Mouse (Mus musculus) heart, adult 9 months (tissue): ENCODE measurements at regions not wholly inside any gene's neighbourhood (a gene's known extent, or its start where the extent isn't known, plus 50 kb on each side); places are given as distances from the start of the nearest gene placed in this dataset.
A peak's percentile ranks its signal among the peaks of the same experiment; 100 is the strongest.
"Not testable (repeated sequence)": the region's sequence is repeated elsewhere in the genome, so short reads cannot be mapped to it uniquely, and the experiment has no call there.

Experiments used
- DNase-seq, 2 experiments: peaks; one replicate each; pipeline ENCODE4 v3.0.0; 2022; ENCODE audit warnings: low spot score in 2 of 2

DNA sequence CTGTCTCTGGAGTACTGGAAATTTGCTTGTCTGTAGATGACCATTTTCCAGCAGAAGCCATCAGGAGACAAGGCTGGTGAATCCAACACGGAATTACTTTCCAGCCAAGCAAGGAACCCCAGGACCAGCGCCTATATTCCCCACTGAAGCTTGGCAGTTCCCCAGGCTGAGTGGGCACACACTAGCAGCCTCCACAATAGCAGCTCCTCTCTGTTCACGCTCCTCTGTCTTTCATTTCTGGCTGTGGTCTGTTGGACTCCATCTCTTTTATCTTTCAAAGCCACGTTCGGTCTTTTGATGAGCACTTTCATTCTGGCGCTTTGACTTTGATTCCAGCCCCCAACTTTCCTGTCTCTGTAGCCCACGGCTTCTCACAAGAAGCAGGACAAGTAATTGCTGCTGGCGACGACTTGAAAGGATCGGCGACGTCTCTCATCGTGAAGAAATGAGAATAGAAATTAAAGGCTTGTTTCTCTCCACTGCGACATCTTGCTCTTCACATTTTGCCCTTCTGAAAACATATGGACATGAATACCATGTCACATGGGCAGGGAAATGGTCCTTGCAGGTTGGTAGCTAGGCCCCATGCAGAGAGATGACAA lies 268.0 kb downstream of the Diras2 start:
- no peak for DNase-seq

GRCm38 (mm10) chr13:52268279-52268678 lies 262.8 kb downstream of the Diras2 start:
- DNase-seq, result no peak

DNA sequence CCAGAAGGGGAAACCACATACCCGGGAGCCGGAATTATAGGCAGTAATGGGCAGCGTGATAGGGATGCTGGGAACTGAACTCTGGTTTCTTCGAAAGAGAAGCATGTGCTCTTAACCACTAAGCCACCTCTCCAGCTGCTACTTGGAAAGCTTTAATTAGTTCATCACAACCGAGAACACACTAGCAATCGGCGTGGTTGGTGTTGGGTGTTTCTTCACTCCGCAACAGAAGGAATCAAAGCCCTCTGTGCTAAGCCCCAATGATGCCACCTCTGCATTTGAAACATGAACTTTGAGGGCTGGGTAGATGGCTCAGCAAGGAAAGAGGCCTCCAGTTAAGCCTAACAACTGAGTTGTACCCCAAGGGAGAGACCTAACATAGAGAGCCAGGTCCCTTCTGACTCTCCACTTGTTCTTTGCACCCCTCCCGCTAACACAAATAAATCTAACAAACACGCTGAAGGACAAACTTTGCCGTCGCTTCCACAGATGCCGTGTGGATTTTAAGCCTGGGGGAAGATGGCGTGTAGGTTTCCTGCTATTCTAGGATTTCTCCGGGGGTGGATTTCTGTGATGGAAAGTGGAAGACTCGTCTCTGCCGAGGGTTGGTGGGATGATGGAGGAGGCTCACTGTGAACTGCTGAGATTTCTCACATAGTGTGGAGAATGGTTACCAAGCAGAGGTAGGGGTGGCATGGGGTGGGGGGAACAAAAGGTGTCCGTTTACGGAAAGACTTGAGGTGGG lies 257.4 kb downstream of the Diras2 start:
- no peak for DNase-seq

GRCm38 (mm10) chr13:52275196-52275595 lies 255.9 kb downstream of the Diras2 start:
- DNase-seq, result no peak

DNA sequence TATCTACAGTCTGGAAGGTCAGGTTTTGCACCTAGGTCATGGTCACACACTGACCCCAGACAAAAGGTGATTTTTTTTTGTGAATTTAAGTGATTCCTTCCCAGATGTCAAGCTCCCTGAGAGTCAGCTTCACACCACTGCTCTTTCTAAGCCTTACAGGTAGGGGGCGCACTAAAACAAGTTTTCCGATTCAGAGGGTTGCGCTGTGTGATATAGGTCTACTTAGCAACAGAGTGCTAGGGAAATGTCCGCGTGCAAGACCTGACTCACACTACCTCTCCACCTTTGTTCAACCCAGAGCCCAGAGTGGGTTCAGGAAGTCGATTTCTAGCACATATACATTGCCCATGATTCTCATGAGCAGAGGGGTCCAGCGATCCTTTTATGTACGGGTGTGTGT lies 255.4 kb downstream of the Diras2 start:
- no peak for DNase-seq

DNA sequence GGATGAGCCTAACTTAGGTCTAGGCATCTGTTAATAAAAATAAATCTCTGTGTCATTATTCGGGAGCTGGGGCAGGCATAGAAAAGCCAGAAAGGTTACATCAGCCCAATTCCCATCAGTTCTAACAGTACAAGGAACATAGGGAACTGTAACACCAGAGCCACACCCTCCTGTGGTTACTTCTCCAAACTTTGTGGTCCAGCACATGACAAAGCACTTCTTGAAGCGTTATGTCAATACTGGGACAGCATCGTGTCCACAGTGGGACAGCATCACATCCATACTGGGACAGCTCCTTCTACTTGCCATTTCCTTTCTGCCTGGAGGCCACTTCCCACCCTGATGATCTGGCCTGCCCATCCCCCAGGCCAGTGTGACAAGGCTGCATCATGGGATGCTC lies 253.9 kb downstream of the Diras2 start:
- no peak for DNase-seq

DNA sequence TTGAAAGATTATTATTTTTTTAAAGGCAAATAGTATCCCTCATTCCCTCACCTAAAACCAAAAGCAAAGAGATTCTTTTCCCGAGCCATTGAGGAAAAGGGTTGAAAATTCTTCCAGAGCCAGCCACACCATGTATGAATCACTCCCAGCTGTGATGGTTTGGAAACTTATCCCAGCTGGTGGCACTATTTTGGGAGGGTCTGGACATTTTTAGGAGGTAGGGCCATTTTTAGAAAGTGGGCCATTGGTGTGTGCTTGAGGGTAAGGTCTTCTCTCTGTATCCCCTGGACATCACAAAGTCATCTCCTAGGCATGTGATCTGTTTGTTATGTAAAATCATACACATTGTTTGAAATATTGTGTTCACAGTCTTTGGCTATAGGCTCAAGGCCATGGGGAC lies 252.2 kb downstream of the Diras2 start:
- DNase-seq, result no peak

DNA sequence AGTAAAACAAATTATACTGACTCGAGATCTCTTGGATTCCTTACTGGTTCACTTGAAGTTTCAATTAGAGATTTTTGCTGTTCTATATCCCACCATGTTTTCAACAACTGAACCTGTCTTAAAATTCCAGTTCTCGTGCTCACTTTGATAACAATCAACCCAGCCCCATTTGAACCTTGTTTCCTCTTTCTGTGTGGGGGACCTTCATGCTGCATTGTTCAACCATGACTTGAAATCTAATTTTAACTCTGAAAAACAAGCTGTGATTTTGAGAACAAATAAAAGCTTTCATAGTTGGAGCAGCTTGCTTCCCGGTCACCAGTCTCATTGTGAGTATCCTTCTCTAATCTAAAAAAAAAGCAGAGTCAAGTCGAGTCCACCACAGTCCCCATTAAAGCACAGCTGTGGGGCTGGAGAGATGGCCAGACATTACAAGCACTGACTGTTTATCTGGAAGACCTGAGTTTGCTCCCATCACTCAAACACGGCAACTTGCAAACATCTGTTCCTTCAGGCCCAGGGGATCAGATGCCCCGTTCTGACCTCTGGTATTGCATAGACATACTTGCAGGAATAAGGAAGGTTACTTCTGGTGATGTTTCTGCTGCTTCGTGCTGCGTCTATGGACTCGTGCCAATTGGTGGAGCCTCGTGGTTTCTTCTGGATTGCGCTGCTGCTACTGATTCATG lies 251.7 kb downstream of the Diras2 start:
- DNase-seq, result no peak

DNA sequence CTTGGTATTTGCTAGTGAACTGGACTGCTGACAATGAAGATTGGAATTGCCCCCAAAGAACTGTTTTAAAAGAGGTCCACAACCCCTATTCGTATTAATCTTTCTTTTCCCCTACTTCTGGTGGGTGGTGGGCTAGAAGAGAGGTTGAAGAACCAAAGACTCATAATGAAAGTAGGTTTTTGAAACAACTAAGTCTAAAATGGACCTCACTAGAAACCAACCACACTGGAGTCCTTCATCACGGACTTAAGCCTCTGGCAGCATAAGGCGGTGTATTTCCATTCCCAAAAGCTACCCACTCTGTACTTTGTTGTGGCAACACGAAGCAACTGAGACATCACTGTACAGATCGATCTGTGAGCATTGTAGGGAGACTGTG lies 251.1 kb downstream of the Diras2 start:
- no peak for DNase-seq

GRCm38 (mm10) chr13:52281271-52281670 lies 249.8 kb downstream of the Diras2 start:
- DNase-seq, result no peak

- DNase-seq, result no peak
These were observed 248.6 kb downstream of the Diras2 start for GRCm38 (mm10) chr13:52282500-52282899.

DNA sequence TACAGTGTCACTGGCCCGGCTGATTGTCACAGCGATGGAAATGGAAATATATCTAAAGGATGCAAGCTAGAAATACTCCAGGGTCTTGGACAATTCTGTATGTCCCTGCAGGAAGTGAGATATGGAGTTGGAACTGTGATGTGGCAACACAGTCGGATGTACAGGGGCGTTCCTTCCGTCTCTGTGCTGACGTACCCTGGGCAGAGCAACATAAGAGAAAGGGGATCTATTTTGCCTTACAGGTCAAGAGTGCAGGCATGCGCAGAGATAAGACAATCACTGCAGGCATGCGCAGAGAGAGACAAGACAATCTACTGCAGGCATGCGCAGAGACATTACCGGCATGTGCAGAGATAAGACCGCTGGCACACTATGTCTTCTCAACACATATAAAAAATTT lies 247.6 kb downstream of the Diras2 start:
- peak in 1 of 2 experiments; percentile 11 for DNase-seq

DNA sequence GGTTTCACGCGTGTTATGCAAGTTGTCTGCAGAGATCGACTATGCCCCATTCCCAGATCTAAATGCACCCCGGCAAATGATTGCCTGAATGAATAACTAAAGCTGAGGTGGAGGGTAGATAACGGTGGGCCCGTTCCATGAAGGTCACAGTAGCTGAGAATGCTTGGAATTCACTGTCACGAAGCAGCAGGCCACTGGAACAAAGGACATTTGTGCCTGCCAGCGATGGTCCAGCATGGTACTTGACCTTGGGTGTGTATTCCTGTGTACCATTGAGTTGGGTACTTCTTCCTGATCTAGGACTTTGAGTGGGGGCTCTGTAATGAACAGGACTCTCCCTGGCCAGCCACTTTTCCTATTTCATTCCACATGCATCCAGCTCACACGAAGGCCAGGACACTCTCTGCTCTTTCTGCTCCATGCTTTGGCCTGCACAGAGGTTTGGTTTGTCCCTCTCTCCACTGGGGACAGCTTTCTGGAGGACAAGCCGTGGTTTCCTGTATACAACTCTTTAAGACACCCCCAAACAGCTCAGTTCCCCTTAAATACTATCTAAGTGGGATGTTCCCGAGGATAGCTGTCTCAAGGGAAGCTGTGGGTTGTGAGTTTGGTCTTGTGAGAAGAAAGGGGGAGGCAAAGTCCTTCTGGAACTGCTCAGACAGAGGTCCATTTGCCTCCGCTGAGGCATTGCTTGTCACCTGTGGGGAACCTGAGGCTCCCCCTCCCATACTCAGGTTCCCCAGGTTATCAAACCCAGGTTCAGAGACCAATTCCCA lies 246.9 kb downstream of the Diras2 start:
- DNase-seq, result no peak

DNA sequence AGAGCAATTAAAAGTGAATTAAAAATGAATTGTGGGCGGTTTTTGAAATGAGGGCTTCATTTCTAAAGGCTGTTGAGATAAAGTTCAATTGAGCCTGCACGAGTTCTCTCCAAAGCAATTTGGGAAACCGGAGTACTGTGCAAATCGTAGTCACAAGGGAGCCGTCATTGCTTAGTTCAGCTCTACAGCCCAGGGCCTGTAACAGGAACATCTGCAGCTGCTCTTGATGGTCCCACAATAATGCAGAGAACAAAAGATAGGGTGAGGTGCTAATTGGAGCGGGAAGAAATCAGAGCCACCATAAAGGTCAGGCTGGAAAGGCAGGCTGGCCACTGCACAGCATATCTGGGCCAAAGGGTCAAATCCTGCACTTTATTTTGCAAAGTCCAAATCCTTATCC lies 242.7 kb downstream of the Diras2 start:
- no peak for DNase-seq

DNA sequence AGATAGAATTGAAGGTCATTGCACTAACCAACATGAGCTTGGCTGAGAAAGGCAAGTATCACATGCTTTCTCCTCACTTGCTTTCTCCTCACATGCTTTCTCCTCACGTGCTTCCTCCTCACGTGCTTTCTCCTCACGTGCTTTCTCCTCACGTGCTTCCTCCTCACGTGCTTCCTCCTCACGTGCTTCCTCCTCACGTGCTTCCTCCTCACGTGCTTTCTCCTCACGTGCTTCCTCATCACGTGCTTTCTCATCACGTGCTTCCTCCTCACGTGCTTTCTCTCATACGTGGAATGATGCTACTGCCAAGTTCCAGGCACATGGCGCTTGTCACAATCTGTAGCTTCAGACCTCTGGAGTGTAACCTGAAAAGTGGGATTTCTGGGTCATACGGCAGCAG lies 235.2 kb downstream of the Diras2 start:
- DNase-seq, result no peak

- DNase-seq, result no peak
These were observed 234.4 kb downstream of the Diras2 start for GRCm38 (mm10) chr13:52296541-52297276.

DNA sequence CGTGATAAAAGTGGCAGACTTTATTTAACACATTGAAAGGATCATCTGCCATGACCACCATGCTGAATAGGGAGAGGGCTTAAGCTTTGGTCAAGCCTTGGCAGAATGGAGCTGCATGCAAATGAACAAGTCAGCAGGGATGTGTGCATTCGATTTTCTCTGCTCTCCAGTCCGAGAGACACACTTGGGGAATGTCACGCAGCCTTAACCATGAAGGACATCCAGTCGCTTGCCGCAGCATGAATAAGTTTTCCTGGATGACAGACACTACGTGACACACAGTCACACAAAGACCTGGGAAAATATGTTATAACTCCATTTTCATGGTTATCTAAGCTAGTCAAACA lies 233.8 kb downstream of the Diras2 start:
- no peak for DNase-seq

DNA sequence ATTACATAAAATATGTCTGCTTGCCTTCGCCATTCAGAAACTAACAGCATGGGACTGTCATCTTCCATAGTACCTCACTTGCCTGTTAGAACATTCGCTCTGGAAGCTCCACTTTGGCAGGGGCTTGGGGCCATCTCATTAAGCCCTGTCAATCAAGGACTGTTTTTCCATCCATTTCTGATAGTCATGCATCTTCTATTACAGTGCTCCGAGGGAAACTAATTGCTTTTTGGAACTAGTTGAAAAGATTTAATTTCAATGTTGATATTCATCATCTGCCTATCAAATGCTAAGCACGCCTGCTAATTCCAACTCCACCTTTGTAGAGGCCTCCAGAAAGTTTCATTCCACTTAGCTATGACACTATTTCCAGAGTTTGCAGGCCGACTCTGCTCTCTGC lies 232.7 kb downstream of the Diras2 start:
- no peak for DNase-seq

DNA sequence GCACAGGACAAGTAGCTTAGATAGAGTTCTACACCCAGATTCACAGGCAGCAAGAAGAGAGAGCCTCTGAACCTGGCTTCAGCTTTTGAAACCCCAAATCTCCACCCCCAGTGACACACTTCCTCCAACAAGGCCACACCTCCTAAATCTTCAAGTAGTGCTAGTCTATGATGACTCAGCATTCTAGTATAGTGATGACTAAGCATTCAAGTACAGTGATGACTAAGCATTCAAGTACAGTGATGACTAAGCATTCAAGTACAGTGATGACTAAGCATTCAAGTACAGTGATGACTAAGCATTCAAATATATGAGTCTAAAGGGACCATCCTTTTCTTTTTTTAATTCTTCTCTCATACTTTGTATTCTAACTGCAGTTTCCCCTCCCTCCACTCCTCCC lies 225.8 kb downstream of the Diras2 start:
- not testable (repeated sequence) for DNase-seq

GRCm38 (mm10) chr13:52306783-52307440 lies 224.2 kb downstream of the Diras2 start:
- DNase-seq, result peak; percentile 16 to 18

DNA sequence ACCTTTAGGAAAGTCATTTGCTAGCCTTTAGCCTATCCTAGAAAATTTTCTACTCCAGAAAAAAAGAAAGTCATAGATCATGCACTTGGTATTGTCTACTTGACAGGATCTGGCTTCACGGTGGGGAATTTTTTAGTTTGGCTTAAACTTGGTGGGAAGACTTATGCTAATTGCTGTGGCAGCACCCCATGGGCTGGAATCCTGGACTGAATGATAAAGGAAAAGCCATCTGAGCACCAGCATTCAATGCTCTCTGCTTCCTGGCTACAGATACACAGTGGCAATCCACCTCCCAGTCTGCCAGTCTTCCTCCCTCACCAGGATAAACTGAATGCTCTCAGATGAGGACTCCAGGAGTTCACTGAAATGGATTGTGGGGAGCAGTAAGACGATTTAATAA lies 220.1 kb downstream of the Diras2 start:
- DNase-seq, result no peak
